Mouse (Mus musculus) testis, adult 2 months (tissue): Measurements from ENCODE around the gene Gm42715.

Experiments
- CTCF ChIP-seq: fragments of 200-500 bp; IDR thresholded peaks from 2 replicates; pipeline ENCODE4 v1.5.1; 2012; ENCODE audit warnings: low read depth, mild to moderate bottlenecking, inconsistent platforms, low read length, moderate library complexity; ENCODE audit not compliant: control insufficient read depth, insufficient read depth, insufficient replicate concordance
- POLR2A ChIP-seq: fragments of 200-500 bp; IDR thresholded peaks from 2 replicates; pipeline ENCODE4 v1.6.1; 2012; ENCODE audit warnings: low read depth, mild to moderate bottlenecking, inconsistent platforms, low read length, moderate library complexity; ENCODE audit not compliant: control insufficient read depth

GRCm38 (mm10) chr7:127588011-127588871, 68.9 kb downstream of the Gm42715 start, which contains the start of the genes Ccdc189 and Rnf40:
- no peak for TF ChIP-seq CTCF
- TF ChIP-seq POLR2A = peak; percentile 80
